Mouse (Mus musculus) adrenal gland, adult 10 weeks (tissue): Measurements from ENCODE around the gene Srpk3. TPM values are rescaled to one million over a fixed set of nuclear protein-coding genes. Genes with fewer than 3 reads are reported as not detected.

Experiments used
- polyA plus RNA-seq: library from polyadenylated mRNA; stranded (reverse); fragments of 350-450 nt; fragmentation: Illumina TruSeq; extraction: RNeasy Lipid Tissue Mini Kit (QIAGEN cat#74804); gene quantifications from one replicate; pipeline ENCODE4 v1.2.3, GENCODE M21; 2014; ENCODE audit warnings: low read depth, low replicate concordance

Srpk3 gene
- polyA plus RNA-seq, result not detected

DNA sequence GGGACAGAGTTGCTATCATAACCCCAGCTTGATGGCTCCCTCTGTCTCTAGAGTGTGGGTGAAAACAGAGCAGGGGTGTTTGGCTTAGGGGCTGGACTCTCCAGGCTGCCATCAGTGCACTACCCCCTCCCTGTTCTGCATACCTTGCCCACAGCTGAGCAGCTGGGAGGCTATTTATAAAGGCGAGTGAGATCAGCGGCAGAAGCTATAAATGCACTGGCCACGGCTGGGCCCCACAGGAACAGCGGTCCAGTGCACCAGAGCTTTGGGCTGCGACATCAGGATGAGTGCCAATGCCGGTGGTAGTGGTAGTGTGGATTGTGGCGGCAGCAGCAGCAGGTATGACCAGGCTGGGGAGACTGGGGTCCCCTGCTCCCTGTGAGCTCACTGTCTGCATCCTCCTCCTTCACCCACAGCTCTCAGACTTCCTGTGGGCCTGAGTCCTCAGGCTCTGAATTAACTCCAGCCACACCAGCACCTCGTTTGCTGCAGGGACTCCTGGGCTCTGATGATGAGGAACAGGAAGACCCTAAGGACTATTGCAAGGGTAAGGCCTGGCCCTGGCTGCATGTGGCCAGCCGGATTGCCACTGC lies at the start of gene Srpk3:
Srpk3 (plus strand) TSS at position 238 of the 593 bp plus-strand sequence.

DNA sequence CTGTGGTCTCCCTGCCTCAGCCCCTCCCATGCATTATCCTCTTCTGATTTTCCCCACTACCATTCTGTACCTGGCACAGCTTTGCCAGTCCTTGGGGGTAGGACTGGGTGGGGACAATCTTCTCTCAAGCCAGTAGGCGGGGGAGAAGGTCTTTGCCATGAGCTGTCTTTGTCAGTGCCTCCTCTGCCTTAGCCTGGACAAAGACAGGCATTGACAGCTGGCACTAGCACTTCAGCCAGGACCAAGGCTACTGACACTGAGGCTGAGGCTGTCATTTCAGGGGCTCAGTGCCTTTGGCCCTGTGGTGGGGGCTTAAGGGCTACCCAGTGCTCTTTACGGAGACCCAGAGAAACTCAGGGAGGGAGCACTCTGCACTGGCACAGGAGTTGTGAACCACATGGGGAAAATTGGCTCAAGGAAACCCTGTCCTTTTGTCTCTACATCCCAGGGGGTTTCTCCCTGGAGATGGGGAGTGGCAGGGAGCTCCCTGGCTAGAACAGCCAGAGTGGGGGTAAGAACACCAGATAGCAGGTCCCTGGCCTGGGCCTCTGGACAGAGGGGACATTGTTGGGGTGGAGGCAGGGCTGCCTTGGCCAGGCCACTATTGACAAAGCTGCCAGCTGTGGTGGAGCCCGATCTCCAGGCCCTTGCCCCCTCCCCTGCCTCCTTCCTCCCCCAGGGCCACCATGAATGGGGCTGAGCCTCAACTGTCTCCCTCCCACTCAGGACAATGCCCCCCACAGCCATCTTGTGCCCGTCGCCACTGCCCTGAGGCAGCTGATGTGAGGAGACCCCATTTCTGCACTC lies 17.7 kb upstream of the Srpk3 start, which contains the start of gene Plxnb3:
Plxnb3 (plus strand) TSS at position 757 of the 807 bp plus-strand sequence.

DNA sequence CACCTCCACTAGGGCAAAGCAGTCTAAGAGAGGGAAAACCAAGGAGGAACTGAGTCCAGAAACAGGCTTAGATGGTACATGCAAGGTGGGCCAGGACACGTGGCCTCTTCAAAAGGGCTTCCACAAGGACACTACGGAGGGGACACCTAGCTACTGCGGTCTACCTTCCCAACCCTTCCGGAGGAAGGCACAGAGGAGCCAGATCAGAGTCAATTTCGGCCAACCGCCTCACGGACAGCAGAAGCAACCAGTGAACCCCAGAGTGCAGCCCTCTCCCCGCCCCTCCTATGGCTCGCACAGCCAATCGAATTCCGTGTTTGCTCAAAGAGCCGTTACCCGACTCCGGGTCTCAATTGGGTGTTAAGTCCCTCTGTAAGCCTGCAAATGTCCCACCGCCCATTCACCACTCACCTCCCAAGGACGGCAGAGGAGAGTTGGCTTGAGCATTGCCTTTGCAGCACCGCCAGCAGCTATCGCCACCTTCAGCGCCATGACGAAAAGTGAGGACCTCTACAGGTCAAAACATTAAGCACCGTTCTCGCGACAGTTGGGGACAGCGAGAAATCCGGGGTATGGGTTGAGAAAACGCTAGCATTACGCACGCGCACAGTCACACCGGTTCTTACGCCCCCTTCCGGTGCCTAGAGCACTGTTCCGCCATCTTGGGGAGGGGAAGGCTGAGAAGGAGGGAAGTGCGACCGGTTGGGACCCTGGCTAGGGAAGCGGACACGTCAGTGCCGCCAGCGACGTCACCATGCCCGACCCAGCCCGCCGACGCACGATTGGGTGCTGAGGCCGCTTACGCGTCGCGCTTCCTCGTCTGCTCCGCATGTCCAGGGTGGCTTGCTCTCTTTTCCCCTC lies 12.4 kb downstream of the Srpk3 start, which contains the start of the genes Idh3g and Ssr4:
Idh3g (minus strand) TSS at position 534 of the 861 bp plus-strand sequence.
Ssr4 (plus strand) TSS at position 665 of the 861 bp plus-strand sequence.

DNA sequence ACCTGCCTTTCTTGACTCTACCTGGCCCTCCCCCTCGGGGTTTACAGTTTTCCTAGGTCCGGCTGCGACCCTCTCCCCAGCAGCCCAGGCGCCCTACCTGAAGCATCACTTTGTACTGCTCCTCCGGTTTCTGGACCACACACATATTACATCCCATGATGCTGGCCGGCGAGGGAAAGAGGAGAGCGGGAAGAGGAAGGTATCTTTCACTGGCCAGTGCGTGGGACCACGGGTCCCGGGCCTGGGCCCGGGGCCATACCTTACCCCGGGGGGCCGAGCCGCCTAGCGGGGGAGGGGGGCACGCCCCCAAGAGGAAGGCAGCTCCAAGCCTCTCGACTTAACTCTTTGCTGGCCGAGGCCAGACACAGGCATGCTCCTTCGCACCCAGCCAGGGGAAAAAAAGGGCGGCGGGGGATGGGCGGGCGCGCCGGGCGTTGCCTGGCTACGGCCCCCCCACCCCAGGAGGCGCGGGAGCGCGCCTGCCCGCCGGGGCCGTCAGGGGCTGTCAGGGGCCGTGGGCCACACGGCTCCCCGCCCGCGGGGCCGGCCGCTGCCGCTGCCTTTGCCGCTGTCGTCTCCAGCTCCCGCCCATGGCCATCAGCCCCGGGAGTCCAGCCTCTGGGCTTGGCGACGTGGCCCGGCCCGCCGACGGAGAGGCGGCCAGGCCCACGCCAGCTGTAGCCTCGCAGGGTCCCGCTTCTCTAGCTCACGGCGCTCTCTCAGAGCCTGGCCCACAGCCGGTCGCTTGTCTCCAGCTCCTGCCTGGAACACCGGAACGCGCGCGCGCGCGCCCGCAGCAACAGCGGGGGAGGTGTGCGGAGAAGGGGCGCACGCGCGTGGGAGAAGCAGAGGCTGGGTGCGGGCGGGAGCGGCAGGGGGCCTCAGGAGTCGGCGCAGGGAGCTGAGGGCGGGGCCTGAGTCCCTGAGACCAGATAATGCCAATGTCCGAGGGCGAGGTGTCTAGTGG lies 50.3 kb downstream of the Srpk3 start, which contains the start of gene Pdzd4:
Pdzd4 (minus strand) TSS at position 785 of the 967 bp plus-strand sequence.

Other genes with a start within 250 kb of the Srpk3 start
- gene Dusp9, start 135.0 kb upstream of the Srpk3 start, polyA plus RNA-seq, result not detected
- not detected for gene Pnck, start 114.3 kb upstream of the Srpk3 start, polyA plus RNA-seq
- gene Slc6a8, start 101.3 kb upstream of the Srpk3 start, polyA plus RNA-seq, result 67.8 TPM
- gene Bcap31, start 58.2 kb upstream of the Srpk3 start, polyA plus RNA-seq, result 255 TPM
- 2.3 TPM for gene Abcd1, start 57.8 kb upstream of the Srpk3 start, polyA plus RNA-seq
- 0.12 TPM for gene Plxnb3, start 17.3 kb upstream of the Srpk3 start, polyA plus RNA-seq
- gene Idh3g, start 12.5 kb downstream of the Srpk3 start, polyA plus RNA-seq, result 64.4 TPM
- gene Ssr4, start 12.6 kb downstream of the Srpk3 start, polyA plus RNA-seq, result 19.8 TPM
- 0.76 TPM for gene Pdzd4, start 50.6 kb downstream of the Srpk3 start, polyA plus RNA-seq
- gene Avpr2, start 117.7 kb downstream of the Srpk3 start, polyA plus RNA-seq, result not detected
- 2.8 TPM for gene L1cam, start 121.7 kb downstream of the Srpk3 start, polyA plus RNA-seq
- gene Arhgap4, start 147.5 kb downstream of the Srpk3 start, polyA plus RNA-seq, result not detected
- gene Naa10, start 147.5 kb downstream of the Srpk3 start, polyA plus RNA-seq, result 7.8 TPM
- gene Renbp, start 156.4 kb downstream of the Srpk3 start, polyA plus RNA-seq, result 3.7 TPM
- gene Hcfc1, start 192.0 kb downstream of the Srpk3 start, polyA plus RNA-seq, result 30.9 TPM
- gene Irak1, start 249.5 kb downstream of the Srpk3 start, polyA plus RNA-seq, result 85.6 TPM